Mouse (Mus musculus) Patski (cell line): ENCODE measurements around the gene Senp1. TPM values are rescaled to one million over a fixed set of nuclear protein-coding genes. Genes with fewer than 3 reads are reported as not detected.

Source experiments
- ATAC-seq: fragments of 100-300 bp; one replicate; pipeline ENCODE4 v1.8.0; 2021
- CTCF ChIA-PET: fragments of 350-600 bp; sonication (Branson Sonifier 250); formaldehyde crosslinking; loops from one replicate; lab custom pipeline; 2022; ENCODE audit warnings: inconsistent platforms; lab: Charles Lee
- POLR2A ChIA-PET: fragments of 350-600 bp; sonication (Branson Sonifier 250); formaldehyde crosslinking; loops from one replicate; lab custom pipeline; 2022; ENCODE audit warnings: antibody characterized with exemption, inconsistent platforms; lab: Charles Lee
- DNase-seq: peaks from one replicate; pipeline ENCODE4 v3.0.0-alpha.2; 2011; ENCODE audit warnings: low read depth, low spot score
- H3K27me3 ChIP-seq: fragments of 371-371 bp; one replicate; pipeline ENCODE4 v1.5.1; 2021
- CTCF ChIP-seq: fragments of 100-300 bp; IDR thresholded peaks from one replicate; pipeline ENCODE4 v1.5.1; 2021
- in situ Hi-C: fragments of 300-500 bp; cut with MboI; formaldehyde crosslinking; loops from 3 replicates; pipeline ENCODE4 v1.11.1; 2018; ENCODE audit warnings: low pct_unique_long_range_greater_than_20kb, mixed read lengths
- polyA plus RNA-seq: library from polyadenylated mRNA; unstranded; gene quantifications from one replicate; pipeline ENCODE4 v1.2.3, GENCODE M21; 2021

The Senp1 gene
- polyA plus RNA-seq, 1 experiment from 2014 or later, result 22.1 TPM

DNA sequence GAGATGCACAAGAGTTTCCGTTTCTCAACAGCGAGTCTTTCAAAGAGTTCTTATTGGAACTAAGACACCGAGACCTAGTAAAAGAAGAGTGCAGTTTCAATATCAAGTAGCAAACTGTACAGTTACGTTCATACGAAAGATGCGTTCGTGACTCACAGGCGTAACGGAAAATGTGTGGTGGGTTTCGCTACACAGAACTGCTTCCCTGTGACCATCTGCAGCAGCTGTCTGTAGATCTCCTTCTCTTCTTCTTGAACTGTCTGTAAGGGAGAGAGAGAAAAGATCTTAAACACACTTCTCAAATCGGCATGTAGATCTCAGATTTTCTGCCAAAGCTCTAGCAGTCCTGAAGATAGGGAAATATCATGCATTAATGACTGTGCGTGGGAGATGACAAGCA, 26.9 kb downstream of the Senp1 start:
- ChIA-PET POLR2A (no interaction called here), CTCF (no interaction called here)
- no peak for TF ChIP-seq CTCF
- in situ Hi-C loops, result no loop called here
- no peaks in the 10 kb centered on the region for H3K27me3 ChIP-seq
- DNase-seq, result no peak
- ATAC-seq, result no peak

DNA sequence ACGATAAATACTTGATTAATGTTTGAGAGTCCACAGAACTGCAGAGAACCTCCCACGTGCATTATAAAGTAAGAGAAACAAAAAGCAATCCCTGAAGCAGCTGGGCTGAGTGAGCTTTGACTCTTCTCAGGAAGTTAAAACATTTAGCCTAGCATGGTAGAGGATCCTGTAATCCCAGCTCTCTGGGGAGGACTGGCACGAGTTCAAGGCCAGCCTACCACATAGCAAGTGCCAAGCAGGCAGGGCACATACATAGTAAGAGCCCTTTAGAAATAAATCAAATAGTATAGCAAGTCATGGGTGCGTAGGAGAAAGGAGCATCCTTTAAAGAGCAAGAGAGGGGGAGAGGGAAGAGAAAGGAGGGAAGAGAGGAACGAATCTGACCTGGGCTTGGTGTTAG, 27.7 kb downstream of the Senp1 start:
- no peaks in the 10 kb centered on the region for H3K27me3 ChIP-seq
- no peak for DNase-seq
- in situ Hi-C loops, result no loop called here
- no peak for TF ChIP-seq CTCF
- ChIA-PET POLR2A (no interaction called here), CTCF (interaction anchor here (1.1 to 1.4 kb wide), 2 partner anchors 12 to 14 kb away, joined by 3 to 8 read pairs; no protein-coding TSS in a partner anchor)
- no peak for ATAC-seq

DNA sequence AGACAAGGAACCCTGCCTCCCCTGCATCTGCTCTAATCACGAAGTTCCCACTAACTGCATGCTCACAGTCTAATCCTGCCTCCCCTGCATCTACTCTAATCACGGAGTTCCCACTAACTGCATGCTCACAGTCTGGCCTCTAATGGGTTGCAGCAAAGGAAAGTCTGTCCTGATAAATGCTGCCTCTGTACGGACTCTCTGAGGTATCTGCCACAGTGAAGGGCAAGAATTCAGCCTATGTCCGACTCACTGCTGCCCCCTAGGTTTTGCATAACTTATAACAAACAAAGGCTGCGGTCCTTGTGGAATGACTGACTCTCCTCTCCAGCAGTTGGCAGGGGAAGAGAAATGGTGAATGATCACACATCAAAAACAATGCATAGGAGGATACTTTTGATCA, 38.3 kb downstream of the Senp1 start:
- peak; percentile 75 for TF ChIP-seq CTCF
- ATAC-seq, result no peak
- ChIA-PET CTCF (no interaction called here), POLR2A (no interaction called here)
- no peaks in the 10 kb centered on the region for H3K27me3 ChIP-seq
- no peak for DNase-seq
- in situ Hi-C loops, result loop anchor here (10.0 kb wide), 1 partner anchor 190 kb away; no protein-coding TSS in a partner anchor

- no peaks in the 10 kb centered on the region for H3K27me3 ChIP-seq
- DNase-seq, result no peak
- ChIA-PET CTCF (interaction anchor here (0.7 to 1.0 kb wide), 2 partner anchors 14 to 44 kb away, joined by 3 read pairs; no protein-coding TSS in a partner anchor), POLR2A (no interaction called here)
- in situ Hi-C loops, result loop anchor here (5.0 to 10.0 kb wide), 2 partner anchors 74 to 187 kb away; no protein-coding TSS in a partner anchor
- TF ChIP-seq CTCF, result no peak
- no peak for ATAC-seq
Measured at GRCm38 (mm10) chr15:98051685-98052084, 41.9 kb downstream of the Senp1 start.

GRCm38 (mm10) chr15:98048918-98049700, 44.4 kb downstream of the Senp1 start:
- DNase-seq (peak; percentile 39), ATAC-seq (peak; percentile 57)
- ChIA-PET POLR2A (no interaction called here), CTCF (interaction anchor here (1.1 to 2.4 kb wide), 5 partner anchors 8 to 196 kb away, joined by 3 to 8 read pairs (median 5); partner anchors contain the start of gene Tmem106c)
- no peak for TF ChIP-seq CTCF
- in situ Hi-C loops, result no loop called here
- H3K27me3 ChIP-seq, result no peaks in the 10 kb centered on the region

DNA sequence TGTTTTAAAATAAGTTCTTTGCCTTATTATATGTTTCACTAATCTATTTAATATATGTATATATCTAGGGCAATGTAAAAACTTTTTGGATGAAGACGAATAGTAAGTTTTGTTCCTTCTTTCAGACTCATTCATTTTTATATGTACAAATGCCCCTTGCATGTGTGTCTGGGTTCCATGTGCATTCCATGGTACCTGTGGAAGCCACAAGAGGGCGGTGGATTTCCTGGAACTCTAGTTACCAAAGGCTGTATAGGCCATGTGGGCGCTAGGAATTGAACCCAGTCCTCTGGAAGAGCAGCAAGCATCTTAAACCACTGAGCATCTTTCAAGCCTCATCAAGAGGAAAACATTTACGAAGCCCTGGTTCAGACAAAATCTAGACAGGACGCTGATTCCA, 49.2 kb downstream of the Senp1 start:
- ChIA-PET POLR2A (interaction anchor here (0.6 kb wide), 1 partner anchor 17 kb away, joined by 3 read pairs; no protein-coding TSS in a partner anchor), CTCF (no interaction called here)
- DNase-seq, result no peak
- H3K27me3 ChIP-seq, result no peaks in the 10 kb centered on the region
- ATAC-seq, result no peak
- in situ Hi-C loops, result loop anchor here (5.0 kb wide), 1 partner anchor 47 kb away; no protein-coding TSS in a partner anchor
- peak; percentile 52 for TF ChIP-seq CTCF

DNA sequence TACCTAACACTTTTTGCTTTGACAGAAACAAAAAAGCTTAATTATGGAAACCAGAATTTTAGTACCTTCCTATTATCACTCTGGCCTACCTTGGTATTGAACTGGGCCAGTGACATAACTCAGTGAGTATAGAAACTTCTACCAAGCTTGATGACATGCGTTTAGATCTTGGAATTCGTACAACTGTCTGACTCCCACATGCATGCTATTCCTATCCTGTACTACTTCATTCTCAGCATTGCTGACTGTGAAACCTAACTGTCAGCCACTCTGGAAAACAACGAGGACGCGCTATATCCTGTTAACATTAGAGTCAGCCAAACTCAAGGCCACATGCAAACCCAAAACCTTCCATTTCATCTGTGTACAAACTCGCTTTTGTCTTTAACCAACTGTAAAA, 49.6 kb downstream of the Senp1 start:
- ChIA-PET CTCF (no interaction called here), POLR2A (interaction anchor here (0.6 kb wide), 1 partner anchor 17 kb away, joined by 3 read pairs; no protein-coding TSS in a partner anchor)
- DNase-seq (no peak), ATAC-seq (no peak)
- TF ChIP-seq CTCF, result no peak
- H3K27me3 ChIP-seq, result no peaks in the 10 kb centered on the region
- in situ Hi-C loops, result loop anchor here (5.0 kb wide), 1 partner anchor 47 kb away; no protein-coding TSS in a partner anchor

DNA sequence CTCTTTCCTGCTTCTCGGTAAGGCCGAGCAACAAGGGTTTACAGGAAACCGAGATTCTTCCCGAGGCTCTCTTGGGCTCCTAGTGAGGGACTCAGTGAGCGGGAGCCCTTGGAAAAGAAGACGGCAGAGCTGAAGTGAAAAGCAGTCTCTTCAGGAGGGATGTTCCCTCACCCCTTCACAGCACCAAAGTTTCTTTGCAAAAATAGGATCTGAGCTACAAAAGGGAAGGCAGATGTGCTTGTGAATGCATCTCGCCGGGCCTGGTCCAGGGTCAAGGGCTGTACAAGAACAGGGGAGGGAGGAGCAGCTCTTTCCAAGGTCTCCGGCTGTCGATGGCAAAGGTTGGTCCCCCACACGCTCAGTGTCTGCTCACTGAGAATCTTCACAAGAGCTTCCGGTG, 51.0 kb downstream of the Senp1 start:
- DNase-seq, result no peak
- ChIA-PET CTCF (no interaction called here), POLR2A (no interaction called here)
- TF ChIP-seq CTCF, result no peak
- H3K27me3 ChIP-seq, result no peaks in the 10 kb centered on the region
- no peak for ATAC-seq
- in situ Hi-C loops, result loop anchor here (5.0 kb wide), 1 partner anchor 45 kb away; no protein-coding TSS in a partner anchor

DNA sequence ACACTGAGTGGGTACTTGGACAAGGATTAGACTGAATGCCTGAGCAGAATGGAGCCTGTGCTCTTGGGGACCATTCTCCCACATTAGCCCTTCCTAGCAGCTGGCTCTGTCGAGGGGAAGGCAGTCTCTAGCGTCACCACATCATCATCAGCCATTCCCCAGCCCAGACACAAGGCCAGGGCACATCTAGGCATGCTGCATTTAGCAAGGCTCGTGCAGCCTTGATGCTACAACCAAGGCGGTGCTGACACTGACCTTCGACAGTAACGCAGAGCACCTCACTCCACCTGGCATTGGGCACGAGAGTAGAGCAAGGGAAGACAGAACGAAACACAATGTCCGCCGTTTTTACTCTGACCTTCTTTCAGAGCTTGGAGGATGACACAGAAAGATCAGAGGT, 53.9 kb downstream of the Senp1 start:
- ChIA-PET POLR2A (no interaction called here), CTCF (no interaction called here)
- no peaks in the 10 kb centered on the region for H3K27me3 ChIP-seq
- no peak for TF ChIP-seq CTCF
- no peak for DNase-seq
- no peak for ATAC-seq
- in situ Hi-C loops, result loop anchor here (5.0 kb wide), 1 partner anchor 42 kb away; no protein-coding TSS in a partner anchor

DNA sequence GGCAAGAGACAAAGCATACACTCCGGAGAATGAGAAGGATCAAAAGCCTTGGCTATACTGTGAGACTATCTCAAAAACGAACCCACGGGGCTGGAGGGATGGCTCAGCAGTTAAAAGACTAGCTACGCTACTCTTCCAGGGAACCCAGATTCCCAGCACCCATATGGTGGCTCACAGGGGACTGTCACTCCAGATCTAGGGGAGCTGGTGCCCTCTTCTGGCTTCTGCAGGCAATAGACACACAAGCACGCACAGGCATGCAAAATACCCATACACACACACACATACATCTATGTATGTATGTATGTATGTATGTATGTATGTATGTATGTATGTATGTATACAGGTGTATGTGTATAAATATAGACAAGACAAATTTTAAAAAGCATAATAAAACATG, 57.0 kb downstream of the Senp1 start:
- in situ Hi-C loops, result no loop called here
- CTCF ChIA-PET, result no interaction called here
- no peak for DNase-seq
- ATAC-seq, result no peak
- TF ChIP-seq CTCF, result no peak
- POLR2A ChIA-PET, result no interaction called here
- H3K27me3 ChIP-seq, result no peaks in the 10 kb centered on the region
